Mouse (Mus musculus) G1E (cell line): ENCODE data around the gene Zfp958.

Experiments used
- CTCF ChIP-seq: IDR thresholded peaks from 2 replicates; pipeline ENCODE4 v1.5.1; 2012; ENCODE audit warnings: low read depth, low read length, inconsistent platforms, mixed read lengths
- GATA1 ChIP-seq: IDR thresholded peaks from 2 replicates; pipeline ENCODE4 v1.6.1; 2012; ENCODE audit warnings: borderline replicate concordance, low read length, inconsistent platforms, mixed read lengths
- POLR2AphosphoS5 ChIP-seq: IDR thresholded peaks from 2 replicates; pipeline ENCODE4 v1.6.1; 2012; ENCODE audit warnings: low read depth, low read length, inconsistent platforms; ENCODE audit not compliant: insufficient replicate concordance
- TAL1 ChIP-seq: conservative IDR thresholded peaks from 2 replicates; pipeline ENCODE4 v1.6.1; 2012; ENCODE audit warnings: low read depth, low read length, inconsistent platforms, mixed read lengths

GRCm38 (mm10) chr8:4637071-4637470 is 24.1 kb downstream of the Zfp958 start:
- TF ChIP-seq CTCF (no peak), POLR2AphosphoS5 (no peak), GATA1 (no peak), TAL1 (no peak)
